Mouse (Mus musculus) kidney, adult 18-20 months (tissue): Measurements from ENCODE around the gene Muc1.

Experiments used
- DNase-seq: peaks from one replicate; pipeline ENCODE4 v3.0.0; 2021

Muc1 gene

GRCm38 (mm10) chr3:89228836-89229235, at the start of gene Muc1:
Gene Muc1 (plus strand): TSS chr3:89229057.
- DNase-seq = no peak

GRCm38 (mm10) chr3:89181749-89182500, 46.9 kb upstream of the Muc1 start:
- no peak for DNase-seq

GRCm38 (mm10) chr3:89182531-89183057, 46.3 kb upstream of the Muc1 start:
- no peak for DNase-seq

GRCm38 (mm10) chr3:89183058-89183958, 45.5 kb upstream of the Muc1 start, which contains the start of gene Fam189b:
Gene Fam189b (plus strand): TSS chr3:89183143.
- peak; percentile 78 for DNase-seq

DNA sequence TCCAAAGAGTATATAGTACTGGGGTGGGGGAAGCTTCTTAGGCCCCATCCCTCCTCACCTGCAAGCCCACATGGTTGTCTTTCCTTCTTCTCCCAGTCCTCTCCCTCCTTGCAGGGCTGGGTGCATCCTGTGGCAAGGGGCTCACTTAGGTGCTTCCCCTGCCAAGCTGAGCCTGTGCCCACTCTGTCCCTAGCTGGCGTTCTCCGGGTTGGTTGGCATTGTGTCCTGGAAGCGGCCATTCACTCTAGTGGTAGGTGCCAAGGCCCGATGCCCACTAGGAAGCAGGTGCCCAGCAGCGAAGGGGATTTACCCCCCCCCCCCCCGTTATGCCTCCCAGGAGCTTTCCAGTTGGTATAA, 44.9 kb upstream of the Muc1 start:
- DNase-seq = no peak

- no peak for DNase-seq
Observed at GRCm38 (mm10) chr3:89187197-89187596, 41.7 kb upstream of the Muc1 start.

- DNase-seq = no peak
Observed at GRCm38 (mm10) chr3:89187690-89188477, 41.0 kb upstream of the Muc1 start.

DNA sequence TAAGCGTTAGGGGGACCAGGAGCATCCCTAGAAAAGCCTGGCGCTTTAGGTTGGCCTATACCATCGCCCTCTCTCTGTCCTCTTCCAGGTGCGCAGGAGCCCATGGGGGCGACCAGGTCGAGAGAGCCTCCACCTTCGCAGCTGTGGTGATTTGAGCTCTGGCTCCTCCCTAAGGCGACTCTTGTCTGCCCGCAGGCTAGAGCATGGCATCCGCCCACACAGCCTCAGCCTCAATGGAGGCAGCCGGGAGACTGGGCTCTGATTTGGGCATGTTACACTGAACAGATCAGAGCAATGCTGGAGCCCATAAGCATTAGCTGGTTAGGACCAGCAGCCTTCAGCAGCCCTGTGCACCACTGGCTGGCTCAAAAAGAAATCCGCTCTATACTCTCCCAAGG, 40.4 kb upstream of the Muc1 start:
- DNase-seq = no peak

DNA sequence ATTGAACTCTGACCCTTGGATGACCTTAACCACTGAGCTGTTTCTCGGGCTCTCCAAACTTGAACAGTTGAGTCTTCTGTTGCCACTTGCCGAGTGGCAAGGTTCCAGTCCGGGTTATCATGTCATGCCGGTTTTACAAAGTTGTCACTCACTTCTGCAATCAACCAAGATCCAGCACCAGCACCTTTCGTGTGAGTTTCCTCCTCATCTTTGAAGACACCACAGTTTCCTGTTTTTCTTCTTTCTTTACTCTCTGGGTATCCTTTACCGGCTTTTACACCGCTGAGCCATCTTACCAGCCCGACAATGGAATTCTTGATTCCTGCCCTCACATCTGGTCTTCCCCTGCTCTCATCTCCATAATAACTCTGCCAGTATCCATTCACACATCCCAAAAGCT, 38.4 kb upstream of the Muc1 start:
- no peak for DNase-seq

DNA sequence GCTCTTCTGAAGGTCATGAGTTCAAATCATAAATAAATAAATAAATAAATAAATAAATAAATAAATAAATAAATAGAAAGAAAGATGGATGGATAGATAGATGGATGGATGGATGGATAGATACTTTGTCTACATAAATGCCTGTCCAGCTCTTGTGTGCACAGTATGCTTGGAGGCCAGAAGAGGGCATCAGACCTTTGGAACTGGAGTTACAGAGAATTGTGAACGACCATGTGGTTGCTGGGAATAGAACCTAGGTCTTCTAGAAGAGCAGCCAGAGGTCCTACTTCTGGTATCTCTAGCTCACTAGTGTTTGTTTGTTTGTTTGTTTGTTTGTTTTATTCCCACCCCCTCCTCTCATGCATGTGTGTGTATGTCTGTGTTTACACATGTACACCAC, 35.5 kb upstream of the Muc1 start:
- no peak for DNase-seq

GRCm38 (mm10) chr3:89193853-89194252, 35.0 kb upstream of the Muc1 start:
- peak; percentile 39 for DNase-seq

- peak; percentile 88 for DNase-seq
Observed at GRCm38 (mm10) chr3:89195979-89196877, 32.6 kb upstream of the Muc1 start.

GRCm38 (mm10) chr3:89199839-89200238, 29.0 kb upstream of the Muc1 start:
- no peak for DNase-seq

DNA sequence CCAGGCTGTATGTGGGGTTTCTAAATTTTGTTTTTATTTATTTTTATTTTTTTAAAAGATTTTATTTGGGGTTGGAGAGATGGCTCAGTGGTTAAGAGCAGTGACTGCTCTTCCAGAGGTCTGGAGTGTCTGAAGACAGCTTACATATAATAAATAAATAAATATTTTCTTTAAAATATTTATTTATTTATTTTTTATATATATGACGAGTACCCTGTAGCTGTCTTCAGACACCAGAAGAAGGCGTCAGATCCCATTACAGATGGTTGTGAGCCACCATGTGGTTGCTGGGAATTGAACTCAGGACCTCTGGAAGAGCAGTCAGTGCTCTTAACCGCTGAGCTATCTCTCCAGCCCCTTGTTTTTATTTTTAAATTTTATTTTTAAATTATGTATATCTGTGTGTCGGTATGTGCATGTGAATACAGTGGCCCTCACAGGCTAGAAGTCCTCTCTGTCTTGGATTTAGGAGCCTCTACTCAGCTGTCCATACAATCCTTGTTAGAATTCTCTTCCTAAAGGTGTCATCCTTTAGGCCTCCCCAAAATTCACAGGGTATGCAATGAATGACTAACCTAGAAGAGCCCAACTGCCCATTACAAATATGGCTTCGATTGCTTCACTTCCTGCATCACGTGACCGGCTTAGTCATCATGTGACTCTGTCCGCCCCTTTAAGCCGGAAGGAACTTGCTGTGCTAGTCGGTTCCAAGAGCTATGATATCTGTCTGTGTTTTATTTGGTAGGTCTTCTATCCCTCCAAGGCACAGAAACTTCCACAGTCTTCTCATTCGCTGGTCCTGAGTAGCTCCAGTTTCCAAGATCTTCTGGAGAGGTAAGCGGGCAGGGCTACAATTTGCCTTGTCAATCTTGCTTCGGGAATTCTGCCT, 26.4 kb upstream of the Muc1 start, which contains the start of gene Gba:
Gba (plus strand) TSS at position 676 of the 889 bp plus-strand sequence.
- peak; percentile 88 for DNase-seq

- no peak for DNase-seq
Observed at GRCm38 (mm10) chr3:89203142-89203514, 25.7 kb upstream of the Muc1 start.

DNA sequence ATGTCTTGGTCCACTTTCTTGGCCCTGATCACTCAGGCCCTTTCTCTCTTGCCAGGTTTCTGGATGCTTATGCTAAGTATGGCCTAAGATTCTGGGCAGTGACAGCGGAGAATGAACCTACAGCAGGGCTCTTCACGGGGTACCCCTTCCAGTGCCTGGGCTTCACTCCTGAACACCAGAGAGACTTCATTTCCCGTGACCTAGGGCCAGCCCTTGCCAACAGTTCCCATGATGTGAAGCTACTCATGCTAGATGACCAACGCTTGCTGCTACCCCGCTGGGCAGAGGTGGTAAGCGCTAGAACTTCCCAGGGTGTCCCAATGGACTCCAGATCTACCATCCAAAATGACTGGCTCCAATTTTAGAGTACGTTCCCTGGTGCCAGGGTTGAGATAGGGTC, 22.8 kb upstream of the Muc1 start:
- DNase-seq = no peak

- DNase-seq = no peak
Observed at GRCm38 (mm10) chr3:89206695-89207094, 22.2 kb upstream of the Muc1 start.

DNA sequence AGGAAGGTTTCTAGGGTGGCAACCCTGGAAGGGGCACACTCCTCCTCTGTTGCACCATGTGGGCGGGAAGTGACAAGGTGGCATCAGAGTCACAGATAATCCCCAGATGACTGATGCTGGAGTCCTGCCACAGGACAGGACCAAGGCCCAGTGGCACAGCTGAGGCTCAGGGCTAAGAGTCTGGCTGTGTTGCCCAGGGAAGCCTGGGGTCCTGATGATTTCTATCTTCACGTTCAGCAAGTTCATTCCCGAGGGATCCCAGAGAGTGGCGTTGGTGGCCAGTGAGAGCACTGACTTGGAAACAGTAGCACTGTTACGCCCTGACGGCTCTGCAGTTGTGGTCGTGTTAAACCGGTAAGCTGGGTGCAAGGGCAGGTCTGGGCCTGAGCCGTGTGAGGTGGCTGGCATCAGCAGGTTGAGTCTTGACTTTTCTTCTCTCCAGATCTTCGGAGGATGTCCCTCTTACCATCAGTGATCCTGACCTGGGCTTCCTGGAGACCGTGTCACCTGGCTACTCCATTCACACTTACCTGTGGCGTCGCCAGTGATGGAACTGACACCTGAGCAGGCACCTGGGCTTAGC, 20.7 kb upstream of the Muc1 start:
- DNase-seq = no peak

GRCm38 (mm10) chr3:89208736-89209135, 20.1 kb upstream of the Muc1 start:
- DNase-seq = no peak

DNA sequence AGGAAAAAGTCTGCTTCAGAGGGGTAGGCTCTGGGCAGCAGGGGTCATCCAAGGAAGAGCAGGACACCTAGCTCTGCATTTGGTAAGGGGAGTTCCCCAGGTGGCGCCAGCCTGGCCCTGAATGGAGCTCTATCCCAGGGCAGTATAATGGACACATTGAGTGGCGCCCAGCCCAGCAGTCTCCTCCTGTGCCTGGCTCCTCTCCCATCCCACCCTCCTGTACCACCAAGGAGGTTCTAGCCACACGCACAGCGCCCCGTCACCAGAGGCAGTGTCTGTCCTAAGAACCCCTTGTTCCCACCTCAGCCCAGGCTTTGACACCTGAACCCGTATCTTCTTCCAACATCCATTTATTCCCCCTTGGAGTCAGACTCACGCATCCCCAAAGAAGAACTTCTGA, 19.1 kb upstream of the Muc1 start:
- no peak for DNase-seq
